Mouse (Mus musculus): ENCODE data around the gene Lfng. TPM values are rescaled to one million over a fixed set of nuclear protein-coding genes. Genes with fewer than 3 reads are reported as not detected.
A peak's percentile ranks its signal among the peaks of the same experiment; 100 is the strongest.

Gene Lfng
- total and polyA plus RNA-seq, 2 experiments from 2014 or later: 20.1 to 56.6 TPM

DNA sequence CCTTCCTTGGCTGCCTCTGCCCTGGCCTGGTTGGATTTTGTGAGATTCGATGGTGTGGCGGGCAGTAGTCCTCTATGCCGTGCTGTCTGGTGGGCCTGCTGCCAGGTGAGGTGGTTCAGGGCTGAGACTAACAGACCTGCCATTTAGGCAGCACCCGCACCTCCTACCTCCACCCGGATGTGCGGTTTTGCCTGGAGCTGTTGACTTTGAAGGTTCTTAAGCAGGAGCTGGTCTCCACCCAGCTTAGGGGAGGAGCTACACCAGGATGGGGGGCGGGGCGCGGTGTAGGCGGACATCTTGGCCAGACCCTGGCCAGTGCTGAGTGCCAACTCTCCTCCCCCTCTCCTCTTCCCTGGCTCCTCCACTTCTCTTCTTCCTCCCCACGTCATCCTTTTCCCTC lies 39.8 kb upstream of the Lfng start:
- no peaks in the 10 kb centered on the region for H3K9me3 ChIP-seq (ENCODE audit: low read length)
- no peak overlapping the region for H3K4me3 ChIP-seq (ENCODE audit: low read depth, low read length)
- H3K27ac ChIP-seq (ENCODE audit: low read depth, low read length): no peak overlapping the region
- 57% methylated on average over 11 of the region's 11 CpGs for WGBS
- no peaks in the 10 kb centered on the region for H3K36me3 ChIP-seq (ENCODE audit: insufficient read depth, low read length)
- ATAC-seq (ENCODE audit: low FRiP score) (no peak), DNase-seq (ENCODE audit: low spot score) (no peak)
- no peaks in the 10 kb centered on the region for H3K4me1 ChIP-seq (ENCODE audit: insufficient read depth, low read length)
- no peaks in the 10 kb centered on the region for H3K27me3 ChIP-seq (ENCODE audit: insufficient read depth, low read length)
- TF ChIP-seq CTCF (IDR thresholded peaks at IDR 0.05): no peak
- no peak overlapping the region for H3K9ac ChIP-seq (replicated peaks; ENCODE audit: low read length, poor library complexity, severe bottlenecking)
- H3K4me2 ChIP-seq (ENCODE audit: low read depth, low read length, poor library complexity, severe bottlenecking): no peak overlapping the region

DNA sequence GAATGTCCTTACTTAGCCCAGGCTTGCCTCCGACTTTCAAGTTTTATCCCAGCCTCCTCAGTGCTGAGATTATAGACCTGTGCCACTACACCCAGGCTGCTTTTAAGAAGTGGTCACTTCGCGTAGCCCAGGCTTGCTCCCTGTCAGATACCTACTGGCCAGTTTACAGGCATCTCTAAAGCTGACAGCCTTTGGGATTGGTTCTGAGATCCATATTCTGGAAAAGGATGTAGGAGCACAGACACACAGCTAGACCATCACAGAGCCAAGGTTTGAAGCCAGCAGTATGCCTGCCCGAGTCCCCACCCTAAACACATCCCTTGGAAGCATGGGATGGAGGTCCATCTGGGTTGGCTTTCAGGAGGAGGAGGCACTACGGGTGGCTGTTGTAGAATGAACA lies 39.4 kb upstream of the Lfng start:
- no peak for DNase-seq (ENCODE audit: low spot score)
- no peaks in the 10 kb centered on the region for H3K36me3 ChIP-seq (ENCODE audit: insufficient read depth, low read length)
- no peaks in the 10 kb centered on the region for H3K9me3 ChIP-seq (ENCODE audit: low read length)
- H3K4me3 ChIP-seq (ENCODE audit: low read depth, low read length): no peak overlapping the region
- H3K4me1 ChIP-seq (ENCODE audit: insufficient read depth, low read length): no peaks in the 10 kb centered on the region
- ATAC-seq (ENCODE audit: low FRiP score): no peak
- WGBS: 91% methylated on average over 5 of the region's 5 CpGs
- TF ChIP-seq CTCF (IDR thresholded peaks at IDR 0.05): no peak
- H3K4me2 ChIP-seq (ENCODE audit: low read depth, low read length, poor library complexity, severe bottlenecking): no peak overlapping the region
- no peak overlapping the region for H3K9ac ChIP-seq (replicated peaks; ENCODE audit: low read length, poor library complexity, severe bottlenecking)
- no peaks in the 10 kb centered on the region for H3K27me3 ChIP-seq (ENCODE audit: insufficient read depth, low read length)
- H3K27ac ChIP-seq (ENCODE audit: low read depth, low read length): no peak overlapping the region

DNA sequence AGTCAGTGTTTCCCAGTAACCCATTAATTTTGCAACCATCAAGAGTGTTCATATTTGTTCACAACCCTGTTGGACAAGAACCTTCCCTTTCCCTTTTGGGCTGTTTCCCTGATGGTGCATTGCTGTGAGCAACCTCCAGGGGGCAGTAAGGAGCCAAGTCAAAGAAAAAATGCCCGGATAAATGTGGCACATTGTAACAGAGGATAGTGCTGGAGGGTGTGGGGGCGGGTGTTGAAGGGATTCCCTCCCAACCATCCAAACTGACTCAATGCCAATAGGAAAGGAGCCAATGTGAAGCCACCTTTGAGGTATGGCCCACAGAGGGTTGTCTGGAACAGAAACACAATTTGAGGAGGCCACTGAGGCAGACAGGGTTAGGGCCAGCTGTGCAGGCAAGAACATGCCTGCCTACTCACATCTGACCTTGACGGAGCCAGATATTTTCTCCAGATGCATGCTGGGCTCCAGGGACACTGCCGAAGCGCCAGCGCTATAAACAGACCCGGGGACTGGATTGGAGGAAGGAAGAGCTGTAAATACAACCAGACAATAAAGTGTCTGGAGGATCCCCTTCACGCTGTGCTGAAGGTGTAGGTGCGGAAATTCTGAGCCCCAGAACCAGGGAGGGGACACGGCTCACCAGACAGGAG lies 38.7 kb upstream of the Lfng start:
- no peaks in the 10 kb centered on the region for H3K4me1 ChIP-seq (ENCODE audit: insufficient read depth, low read length)
- TF ChIP-seq CTCF (IDR thresholded peaks at IDR 0.05): peak; percentile 83
- no peaks in the 10 kb centered on the region for H3K36me3 ChIP-seq (ENCODE audit: insufficient read depth, low read length)
- no peaks in the 10 kb centered on the region for H3K27me3 ChIP-seq (ENCODE audit: insufficient read depth, low read length)
- no peak overlapping the region for H3K27ac ChIP-seq (ENCODE audit: low read depth, low read length)
- ATAC-seq (ENCODE audit: low FRiP score) (no peak), DNase-seq (ENCODE audit: low spot score) (peak; percentile 68)
- no peaks in the 10 kb centered on the region for H3K9me3 ChIP-seq (ENCODE audit: low read length)
- 50% methylated on average over 10 of the region's 10 CpGs for WGBS
- H3K9ac ChIP-seq (replicated peaks; ENCODE audit: low read length, poor library complexity, severe bottlenecking): no peak overlapping the region
- no peak overlapping the region for H3K4me2 ChIP-seq (ENCODE audit: low read depth, low read length, poor library complexity, severe bottlenecking)
- no peak overlapping the region for H3K4me3 ChIP-seq (ENCODE audit: low read depth, low read length)

DNA sequence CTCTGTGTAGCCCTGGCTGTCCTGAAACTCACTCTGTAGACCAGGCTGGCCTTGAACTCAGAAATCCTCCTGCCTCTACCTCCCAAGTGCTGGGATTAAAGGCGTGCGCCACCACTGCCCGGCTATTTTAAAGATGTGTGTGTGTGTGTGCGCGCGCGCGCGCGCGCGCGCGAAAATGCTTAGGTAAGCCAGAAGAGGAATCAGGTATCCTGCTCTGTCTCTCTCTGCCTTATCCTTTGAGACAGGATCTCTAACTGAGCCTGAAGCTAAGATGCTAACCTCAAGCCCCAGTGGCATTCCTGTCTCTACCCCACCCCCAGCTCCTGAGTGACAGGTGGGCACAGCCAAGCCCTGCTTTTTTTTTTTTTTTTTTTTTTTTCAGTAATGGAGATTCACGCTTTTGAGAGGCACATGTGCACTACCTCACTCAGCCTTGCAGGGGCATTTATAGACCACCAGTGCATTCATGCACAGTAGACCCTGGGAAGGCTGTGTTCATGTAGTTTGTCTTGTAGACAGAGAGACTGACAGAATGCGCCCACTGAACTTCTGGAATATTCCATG lies 38.0 kb upstream of the Lfng start:
- Histone ChIP-seq H3K4me2 (ENCODE audit: low read depth, low read length, poor library complexity, severe bottlenecking) (no peak overlapping the region), H3K9ac (replicated peaks; ENCODE audit: low read length, poor library complexity, severe bottlenecking) (no peak overlapping the region), H3K36me3 (ENCODE audit: insufficient read depth, low read length) (no peaks in the 10 kb centered on the region), H3K4me1 (ENCODE audit: insufficient read depth, low read length) (no peaks in the 10 kb centered on the region), H3K9me3 (ENCODE audit: low read length) (no peaks in the 10 kb centered on the region), H3K27me3 (ENCODE audit: insufficient read depth, low read length) (no peaks in the 10 kb centered on the region), H3K27ac (ENCODE audit: low read depth, low read length) (no peak overlapping the region), H3K4me3 (ENCODE audit: low read depth, low read length) (no peak overlapping the region)
- TF ChIP-seq CTCF (IDR thresholded peaks at IDR 0.05): peak; percentile 44
- ATAC-seq (ENCODE audit: low FRiP score): no peak
- WGBS: 86% methylated on average over 16 of the region's 16 CpGs
- DNase-seq (ENCODE audit: low spot score): no peak

DNA sequence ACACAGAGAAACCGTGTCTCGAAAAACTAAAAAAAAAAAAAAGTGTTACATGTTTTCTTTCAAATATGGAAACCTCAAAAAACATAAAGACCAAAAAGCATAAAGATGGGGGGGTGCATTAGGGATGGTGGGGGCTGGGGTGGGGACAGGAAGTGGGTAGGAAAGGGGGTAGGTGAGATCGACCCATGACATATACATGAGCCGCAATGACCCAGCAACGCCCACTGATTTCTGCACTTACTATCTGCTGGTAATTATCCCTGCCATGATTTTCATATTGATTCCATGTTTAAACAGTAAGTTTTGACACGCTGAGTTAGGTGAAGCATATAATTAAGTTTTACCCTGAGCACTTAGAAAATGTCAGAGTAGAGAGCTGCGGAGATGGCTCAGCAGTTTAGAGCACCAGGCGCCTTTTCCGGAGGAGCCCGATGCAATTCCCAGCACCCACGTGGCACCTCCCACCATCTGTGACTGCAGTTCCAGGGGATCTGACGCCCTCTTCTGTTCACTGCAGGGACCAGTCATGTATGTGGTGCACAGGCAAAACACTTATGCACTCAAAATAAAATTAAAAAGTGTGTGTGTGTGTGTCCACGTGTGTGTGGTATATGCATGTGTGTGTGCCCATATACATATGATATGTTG lies 36.8 kb upstream of the Lfng start:
- Histone ChIP-seq H3K27ac (ENCODE audit: low read depth, low read length) (no peak overlapping the region), H3K4me1 (ENCODE audit: insufficient read depth, low read length) (no peaks in the 10 kb centered on the region), H3K4me2 (ENCODE audit: low read depth, low read length, poor library complexity, severe bottlenecking) (no peak overlapping the region), H3K27me3 (ENCODE audit: insufficient read depth, low read length) (no peaks in the 10 kb centered on the region), H3K36me3 (ENCODE audit: insufficient read depth, low read length) (no peaks in the 10 kb centered on the region), H3K4me3 (ENCODE audit: low read depth, low read length) (no peak overlapping the region), H3K9ac (replicated peaks; ENCODE audit: low read length, poor library complexity, severe bottlenecking) (no peak overlapping the region), H3K9me3 (ENCODE audit: low read length) (no peaks in the 10 kb centered on the region)
- ATAC-seq (ENCODE audit: low FRiP score) (no peak), DNase-seq (ENCODE audit: low spot score) (no peak)
- peak; percentile 26; the same call in 1 of the 2 replicates for TF ChIP-seq CTCF (IDR thresholded peaks at IDR 0.05)
- 85% methylated on average over 13 of the region's 13 CpGs for WGBS

DNA sequence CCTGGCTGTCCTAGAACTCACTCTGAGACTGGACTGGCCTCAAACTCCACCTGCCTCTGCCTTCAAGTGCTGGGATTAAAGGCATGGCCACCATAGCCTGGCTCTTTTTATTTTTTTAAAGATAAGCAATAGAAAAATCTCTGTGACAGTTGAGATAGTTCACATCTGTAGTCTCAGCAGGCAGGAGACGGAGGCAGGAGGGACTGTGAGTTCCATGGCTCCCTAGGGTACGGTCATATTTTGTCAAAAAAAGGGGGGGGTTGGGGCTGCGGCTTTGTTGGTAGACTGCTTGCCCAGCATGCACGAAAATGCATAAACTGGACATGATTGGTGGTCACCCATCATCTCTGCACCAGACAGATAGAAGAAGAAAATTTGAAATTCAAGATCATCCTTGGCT lies 35.9 kb upstream of the Lfng start:
- no peaks in the 10 kb centered on the region for H3K9me3 ChIP-seq (ENCODE audit: low read length)
- TF ChIP-seq CTCF (IDR thresholded peaks at IDR 0.05): no peak
- 56% methylated on average over 4 of the region's 4 CpGs for WGBS
- H3K4me3 ChIP-seq (ENCODE audit: low read depth, low read length): no peak overlapping the region
- H3K4me1 ChIP-seq (ENCODE audit: insufficient read depth, low read length): no peaks in the 10 kb centered on the region
- H3K9ac ChIP-seq (replicated peaks; ENCODE audit: low read length, poor library complexity, severe bottlenecking): no peak overlapping the region
- ATAC-seq (ENCODE audit: low FRiP score) (no peak), DNase-seq (ENCODE audit: low spot score) (no peak)
- no peak overlapping the region for H3K4me2 ChIP-seq (ENCODE audit: low read depth, low read length, poor library complexity, severe bottlenecking)
- no peak overlapping the region for H3K27ac ChIP-seq (ENCODE audit: low read depth, low read length)
- no peaks in the 10 kb centered on the region for H3K36me3 ChIP-seq (ENCODE audit: insufficient read depth, low read length)
- H3K27me3 ChIP-seq (ENCODE audit: insufficient read depth, low read length): no peaks in the 10 kb centered on the region

Data from midbrain, postnatal 0 days (tissue).